Mouse (Mus musculus): Measurements from ENCODE around the gene Rgs5.

Rgs5 gene

DNA sequence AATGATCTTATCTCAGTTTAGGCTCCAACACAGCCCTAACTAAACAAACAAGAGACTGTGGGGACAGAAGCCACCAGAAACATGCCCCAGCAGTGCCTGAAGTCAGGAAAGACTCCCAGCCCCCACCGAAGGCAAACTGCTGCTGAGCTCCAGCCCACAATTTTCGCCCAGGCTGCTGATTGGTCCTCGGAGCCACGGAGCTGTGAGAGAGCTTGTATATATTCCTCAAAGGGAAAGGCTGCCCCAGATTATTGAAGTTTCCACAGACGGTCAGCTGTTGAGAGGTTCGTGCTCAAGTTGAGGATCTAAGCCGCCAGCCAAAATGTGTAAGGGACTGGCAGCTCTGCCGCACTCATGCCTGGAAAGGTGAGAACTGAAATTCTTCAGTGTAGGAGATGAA lies at the start of gene Rgs5:
Gene Rgs5 (plus strand): TSS at position 246 of the 400 bp plus-strand sequence.
- DNase-seq (ENCODE audit: low spot score in 2 of 2): no peak

DNA sequence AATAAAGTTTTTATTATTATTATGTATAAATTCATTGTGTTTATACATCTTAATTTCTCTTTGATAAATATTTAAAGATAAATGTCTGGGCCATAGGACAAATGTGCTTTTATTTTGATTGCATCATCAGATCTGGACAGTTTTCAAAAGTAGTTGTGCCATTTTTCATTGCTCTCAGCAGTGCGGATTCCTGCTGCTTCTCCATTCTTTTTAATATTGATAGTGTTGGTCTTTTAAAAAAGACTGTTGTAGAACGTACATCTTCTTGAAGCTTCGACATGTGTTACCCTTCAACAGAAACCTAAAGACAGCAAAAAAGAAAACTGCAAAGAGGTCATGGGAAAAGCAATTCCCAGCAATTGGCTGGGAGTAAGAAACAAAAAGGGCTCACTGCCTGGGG lies 49.1 kb upstream of the Rgs5 start:
- DNase-seq (ENCODE audit: low spot score in 2 of 2): no peak

DNA sequence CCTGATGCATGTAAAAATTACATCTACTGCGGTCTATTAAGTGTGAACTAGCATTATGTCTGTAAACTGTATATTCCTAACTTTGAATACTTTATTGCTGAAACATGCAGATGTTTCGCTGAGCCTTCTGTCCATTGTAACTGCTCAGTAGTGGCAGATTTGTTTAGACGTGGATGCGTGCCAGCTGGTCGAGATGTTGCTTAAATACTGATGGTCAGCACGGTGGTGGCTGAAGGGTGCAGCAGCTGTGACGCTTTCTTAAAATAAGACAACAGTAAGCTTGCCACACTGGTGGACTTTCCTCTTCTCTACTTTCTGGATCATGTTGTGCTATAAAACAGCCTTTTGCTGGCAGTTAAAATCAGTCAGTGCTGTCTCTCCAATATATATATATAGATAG lies 25.6 kb upstream of the Rgs5 start:
- no peak for DNase-seq (ENCODE audit: low spot score in 2 of 2)

DNA sequence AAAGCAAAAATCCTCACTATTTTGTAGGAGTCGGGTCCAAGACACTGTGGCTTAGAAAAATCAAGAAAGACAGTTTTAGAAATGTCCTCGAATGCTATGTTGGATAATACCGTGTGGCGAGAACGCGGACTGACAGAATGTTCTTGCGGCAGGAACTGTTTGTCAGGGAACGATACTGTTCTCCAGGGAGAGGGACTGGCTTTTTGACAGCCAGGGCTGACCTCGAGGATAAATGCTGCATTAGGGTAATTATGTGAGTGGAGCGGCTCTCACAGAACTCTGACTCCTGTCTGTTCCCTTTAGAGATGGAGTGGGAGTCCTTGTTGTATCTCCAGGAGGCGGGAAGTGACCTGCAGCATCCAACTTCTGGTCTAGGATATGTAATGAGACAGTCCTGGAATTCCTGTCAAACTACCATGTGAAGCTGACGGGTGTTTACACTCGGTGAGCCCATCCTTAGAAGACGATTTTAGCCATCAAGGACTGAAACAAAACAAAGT lies 18.0 kb upstream of the Rgs5 start:
- no peak for DNase-seq (ENCODE audit: low spot score in 2 of 2)

DNA sequence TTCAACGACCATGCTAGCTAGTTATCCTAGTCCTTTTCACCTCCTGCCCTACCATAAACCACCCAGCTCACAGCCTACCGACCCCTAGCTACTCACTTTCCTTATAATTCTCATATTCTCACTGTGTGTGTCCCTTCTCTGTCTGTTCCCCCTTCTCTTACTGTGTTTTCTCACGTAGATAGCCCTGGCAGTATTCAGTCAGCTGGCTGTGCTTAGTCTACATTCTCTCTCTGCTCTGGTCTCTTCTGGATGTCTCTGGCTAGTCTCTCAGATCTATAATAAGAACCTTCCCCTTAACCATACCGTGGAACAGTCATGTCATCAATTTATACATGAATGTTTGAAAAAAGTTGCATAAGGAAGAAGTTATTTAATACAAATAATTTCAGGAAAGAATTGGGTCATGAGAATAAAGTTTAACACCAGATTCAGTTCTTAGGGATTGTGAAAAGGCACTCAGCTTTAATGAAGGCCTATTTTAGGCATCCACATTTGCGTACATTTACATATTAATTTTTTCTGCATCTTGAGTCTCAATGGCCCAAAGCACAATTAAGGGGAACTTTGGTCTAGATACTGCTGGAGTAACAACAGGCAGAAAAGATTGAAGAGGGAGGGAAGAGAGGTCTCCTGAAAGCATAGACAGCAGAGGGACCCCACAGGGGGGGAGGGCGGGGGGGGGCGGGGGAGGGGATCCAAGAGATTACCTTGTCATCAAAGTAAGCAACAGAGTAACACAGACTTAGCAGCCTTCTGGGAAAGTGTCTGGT lies 10.2 kb upstream of the Rgs5 start:
- no peak for DNase-seq (ENCODE audit: low spot score in 2 of 2)

DNA sequence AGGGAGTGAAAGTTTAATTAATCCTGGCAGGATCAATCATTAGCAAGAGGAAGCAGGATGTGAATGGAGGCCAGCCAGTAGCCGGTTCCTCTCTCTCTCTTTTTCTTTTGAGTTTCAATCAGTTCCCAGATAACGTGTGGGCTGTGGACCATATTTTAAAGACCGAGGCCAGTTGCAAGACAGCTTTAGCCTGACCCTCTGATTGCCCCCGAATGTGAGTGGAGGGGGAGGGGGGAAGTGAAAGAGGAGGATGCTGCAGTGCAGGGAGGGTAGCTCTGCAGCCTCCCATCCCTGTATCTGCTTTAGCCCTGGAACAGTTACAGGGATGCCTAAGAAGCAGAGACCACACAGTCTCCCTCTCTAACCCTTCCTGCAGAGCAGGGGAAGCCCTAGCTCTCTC lies 4.2 kb downstream of the Rgs5 start:
- no peak for DNase-seq (ENCODE audit: low spot score in 2 of 2)

DNA sequence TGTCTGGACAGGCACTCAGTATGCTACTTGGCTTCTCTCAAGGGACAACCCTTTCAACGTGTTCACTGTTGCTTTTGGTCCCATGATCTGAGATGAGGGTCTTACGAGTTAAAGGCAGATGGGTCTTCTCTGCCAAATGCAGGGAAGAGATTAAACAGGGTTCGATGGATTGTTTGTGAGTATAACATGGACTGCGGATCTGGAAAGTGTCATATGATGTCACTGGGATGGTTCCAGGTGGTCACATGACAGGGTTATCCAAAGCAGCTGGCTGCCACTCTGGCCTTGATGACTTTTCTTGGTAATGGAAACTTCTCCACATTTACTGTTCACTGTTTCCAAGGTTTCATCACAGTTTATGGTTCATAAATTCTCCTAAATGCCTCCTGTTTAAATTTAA lies 12.0 kb downstream of the Rgs5 start:
- no peak for DNase-seq (ENCODE audit: low spot score in 2 of 2)

DNA sequence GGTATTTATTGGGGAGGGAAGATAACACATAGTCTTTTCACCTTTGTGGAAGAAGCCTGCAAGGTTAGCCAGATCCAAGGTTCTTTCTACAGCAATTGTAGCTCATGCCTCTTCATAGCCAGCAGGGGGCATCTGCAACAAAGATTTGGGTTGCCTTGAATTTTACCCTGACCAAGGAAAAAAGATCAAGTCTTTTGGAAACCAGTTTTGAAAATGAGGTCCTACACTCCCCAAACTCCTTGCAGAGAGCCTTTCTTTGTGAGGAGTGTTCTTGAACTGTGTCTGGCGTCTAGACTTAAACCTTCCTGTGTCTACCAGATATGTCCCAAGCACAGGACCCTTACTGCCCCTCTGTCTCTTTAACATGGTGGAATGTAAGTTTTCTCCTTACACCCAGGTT lies 15.4 kb downstream of the Rgs5 start:
- DNase-seq (ENCODE audit: low spot score in 2 of 2): no peak

DNA sequence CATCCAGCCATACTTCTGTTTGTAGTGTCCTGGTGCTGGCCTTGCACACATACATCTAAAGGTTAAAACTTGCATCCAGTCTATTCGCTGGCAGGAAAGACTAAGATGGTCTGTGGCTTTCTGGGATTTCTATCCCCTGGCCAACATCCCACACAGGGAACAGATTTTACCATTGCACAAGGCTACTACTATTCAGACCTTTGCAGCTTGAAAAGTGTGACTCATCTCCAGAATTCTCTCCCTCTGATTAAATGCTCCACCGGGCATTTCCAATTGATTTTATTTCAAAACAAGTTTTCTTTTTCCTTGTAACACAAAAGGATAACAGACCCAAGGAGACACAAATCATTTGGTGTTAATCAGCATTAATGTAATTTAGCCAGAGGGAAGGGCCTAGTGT lies 16.5 kb downstream of the Rgs5 start:
- DNase-seq (ENCODE audit: low spot score in 2 of 2): no peak

DNA sequence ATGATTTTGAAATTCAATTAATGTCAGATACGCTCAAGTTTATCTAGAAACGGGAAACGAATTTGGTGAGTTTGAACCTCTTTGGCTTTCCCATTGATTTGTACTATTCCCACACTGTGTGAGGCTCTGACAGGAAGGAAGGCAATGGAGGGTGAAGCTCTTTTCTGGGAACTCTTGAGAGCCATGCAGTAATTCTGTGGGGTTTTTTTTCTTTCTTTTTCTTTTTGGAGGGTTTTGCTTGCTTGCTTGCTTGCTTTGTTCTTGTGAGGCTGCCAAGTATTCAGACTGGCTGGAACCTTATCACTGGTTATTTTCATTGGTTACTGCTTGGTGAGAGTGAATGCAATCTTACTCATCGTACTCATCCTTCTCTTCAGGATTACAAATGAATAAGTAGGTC lies 17.0 kb downstream of the Rgs5 start:
- no peak for DNase-seq (ENCODE audit: low spot score in 2 of 2)

DNA sequence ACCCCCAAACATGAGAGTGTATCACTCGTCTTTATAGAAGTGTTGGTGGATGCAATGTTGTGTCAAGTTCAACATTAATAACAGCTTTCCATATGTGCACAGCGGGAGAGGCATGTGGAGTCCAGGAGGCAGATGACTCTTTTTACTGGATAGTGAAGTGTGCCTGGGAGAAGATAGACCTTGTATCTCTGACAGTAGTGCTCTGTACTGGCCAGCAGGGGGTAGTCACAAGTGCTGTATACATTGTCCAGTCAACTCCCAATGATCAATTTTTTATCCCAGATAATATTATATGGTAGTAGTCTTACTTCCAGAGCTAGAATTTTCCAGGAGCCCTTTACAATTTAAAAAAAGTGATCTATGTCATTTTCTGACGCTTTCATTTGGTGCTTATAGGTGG lies 18.8 kb downstream of the Rgs5 start:
- no peak for DNase-seq (ENCODE audit: low spot score in 2 of 2)

DNA sequence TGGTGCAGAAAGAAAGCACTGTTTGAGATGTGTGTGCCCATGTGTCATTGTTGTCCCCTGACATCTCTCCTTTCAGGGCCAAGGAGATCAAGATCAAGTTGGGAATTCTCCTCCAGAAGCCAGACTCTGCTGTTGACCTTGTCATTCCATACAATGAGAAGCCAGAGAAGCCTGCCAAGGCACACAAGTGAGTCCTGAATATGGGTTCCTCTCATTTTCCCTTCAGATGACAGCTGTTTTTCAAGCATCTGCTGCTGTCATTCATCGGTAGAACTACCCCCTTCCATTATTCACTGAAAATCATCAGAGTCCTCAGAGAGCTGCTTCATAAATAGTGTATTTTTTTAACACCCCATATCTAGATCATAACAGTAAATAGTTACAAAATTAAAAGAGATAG lies 21.4 kb downstream of the Rgs5 start:
- DNase-seq (ENCODE audit: low spot score in 2 of 2): no peak

DNA sequence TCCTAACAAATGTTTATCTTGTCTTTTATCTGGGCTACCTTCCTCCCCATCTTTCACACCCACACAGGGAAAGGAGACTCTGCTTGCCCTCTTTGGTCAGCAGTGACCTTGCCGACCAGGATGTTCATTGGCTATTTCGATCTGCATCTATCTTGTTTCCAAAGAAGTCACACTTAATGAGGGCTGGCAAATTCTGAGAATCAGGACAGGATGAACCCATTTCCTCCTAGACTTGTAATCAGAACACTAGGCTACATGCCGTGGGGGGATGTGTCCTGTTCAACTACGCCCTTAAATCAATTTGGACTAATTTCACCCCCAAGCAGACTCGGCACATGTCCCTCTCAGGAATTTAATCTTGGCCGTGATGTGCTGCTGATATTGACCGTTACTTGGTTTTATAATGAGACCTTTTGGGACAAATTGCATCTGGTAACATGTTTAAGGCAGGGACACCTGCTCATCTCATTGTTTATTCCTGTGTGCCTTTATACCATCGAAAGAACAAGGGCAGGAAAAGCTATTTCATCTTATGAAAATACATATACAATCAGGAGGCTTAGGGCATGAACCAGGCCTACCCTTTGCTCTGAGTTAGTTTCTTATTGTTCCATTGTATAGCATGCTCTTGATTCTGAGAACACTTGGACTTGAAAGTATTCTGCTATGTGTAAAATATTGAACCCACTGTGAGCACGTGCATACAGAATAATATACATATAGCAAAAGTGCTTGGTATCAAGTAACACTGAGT lies 25.3 kb downstream of the Rgs5 start:
- no peak for DNase-seq (ENCODE audit: low spot score in 2 of 2)

DNA sequence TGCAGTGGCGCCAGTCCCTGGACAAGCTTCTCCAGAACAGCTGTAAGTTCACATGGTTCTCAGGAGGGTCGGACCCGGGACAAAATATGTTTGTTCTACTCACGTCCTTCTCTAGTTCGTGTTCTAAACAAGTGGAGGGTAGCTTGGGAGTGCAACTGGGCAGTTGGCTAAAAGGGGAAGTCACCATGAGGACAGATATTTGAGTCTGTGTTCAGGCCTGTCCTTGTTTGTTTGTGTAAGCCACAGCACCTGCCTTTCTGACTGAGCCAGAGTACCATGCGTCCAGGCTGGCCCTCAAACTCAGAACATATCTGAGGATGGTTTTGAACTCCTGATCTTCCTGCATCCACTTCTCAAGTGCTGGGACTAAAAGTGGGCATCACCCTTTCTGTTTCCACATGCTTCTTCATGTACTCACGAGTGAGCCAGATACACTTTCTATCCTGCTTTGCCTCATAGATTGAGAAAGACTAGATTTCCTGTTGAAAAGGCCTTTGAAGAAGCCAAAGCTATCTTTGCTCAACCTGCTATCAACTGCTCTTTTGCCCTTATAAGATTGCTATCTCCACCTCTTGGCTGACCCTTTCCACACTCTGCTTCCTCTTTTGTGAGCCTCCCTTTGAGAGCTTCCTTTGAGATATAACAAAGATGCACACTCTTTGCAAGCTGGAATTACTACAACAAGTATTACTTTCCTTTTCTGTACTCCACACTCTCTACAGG lies 27.6 kb downstream of the Rgs5 start:
- no peak for DNase-seq (ENCODE audit: low spot score in 2 of 2)

DNA sequence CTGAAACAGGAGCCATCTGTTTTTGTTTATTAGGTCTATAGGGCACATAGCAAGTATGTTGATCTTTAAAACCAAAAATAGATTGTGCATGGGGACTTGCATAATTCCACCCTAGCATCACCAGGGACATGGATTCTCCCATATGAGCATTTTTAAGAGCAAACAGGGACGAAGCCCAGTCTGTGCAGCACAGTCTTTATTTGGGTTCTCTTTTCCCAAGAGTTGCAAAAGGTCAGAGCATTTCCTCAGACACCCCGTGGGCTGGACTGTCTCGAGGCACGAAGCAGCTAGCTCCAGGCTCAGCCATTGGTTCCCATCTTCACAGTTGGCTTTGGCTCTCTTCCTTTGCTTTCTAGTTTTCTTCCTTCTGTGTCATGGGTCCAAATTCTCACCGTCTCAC lies 30.0 kb downstream of the Rgs5 start:
- DNase-seq (ENCODE audit: low spot score in 2 of 2): no peak

DNA sequence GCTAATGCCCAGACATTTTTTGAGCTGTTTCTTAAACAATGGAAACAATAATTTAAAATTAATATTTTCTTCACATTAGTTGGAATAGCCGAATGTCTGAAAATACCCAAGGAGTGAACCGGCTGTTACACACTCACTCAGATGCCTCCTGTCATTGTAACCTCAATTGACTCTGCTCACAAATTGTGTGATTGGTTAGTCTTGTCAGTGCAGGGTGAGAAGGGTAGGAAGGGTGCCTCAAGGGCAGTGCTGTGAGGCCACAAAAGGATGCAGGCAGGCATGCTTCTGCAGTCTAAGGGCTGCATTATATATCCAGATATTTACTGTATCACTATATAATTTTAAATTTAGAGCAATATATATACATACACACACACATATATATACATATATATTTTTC lies 37.7 kb downstream of the Rgs5 start:
- no peak for DNase-seq (ENCODE audit: low spot score in 2 of 2)

DNA sequence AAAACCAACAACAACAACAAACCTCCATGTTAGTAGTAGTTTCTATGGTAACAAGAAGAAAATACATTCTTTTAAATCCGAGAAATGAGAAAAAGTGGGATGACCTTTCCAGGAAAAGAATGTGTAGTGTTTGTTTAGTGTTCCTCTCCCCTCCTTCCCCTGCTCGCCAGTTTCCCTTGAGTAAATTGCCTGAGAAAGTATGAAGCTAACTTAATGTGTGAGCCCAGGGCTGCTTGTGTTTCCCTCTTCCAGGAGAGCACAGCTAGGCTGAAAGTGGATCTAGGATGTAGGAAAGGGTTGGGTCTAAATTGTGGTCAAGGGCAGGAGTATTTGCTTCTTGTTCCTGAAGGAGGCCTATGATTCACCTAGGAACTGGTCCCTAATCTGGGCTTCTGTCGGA lies 38.2 kb downstream of the Rgs5 start:
- DNase-seq (ENCODE audit: low spot score in 2 of 2): no peak

DNA sequence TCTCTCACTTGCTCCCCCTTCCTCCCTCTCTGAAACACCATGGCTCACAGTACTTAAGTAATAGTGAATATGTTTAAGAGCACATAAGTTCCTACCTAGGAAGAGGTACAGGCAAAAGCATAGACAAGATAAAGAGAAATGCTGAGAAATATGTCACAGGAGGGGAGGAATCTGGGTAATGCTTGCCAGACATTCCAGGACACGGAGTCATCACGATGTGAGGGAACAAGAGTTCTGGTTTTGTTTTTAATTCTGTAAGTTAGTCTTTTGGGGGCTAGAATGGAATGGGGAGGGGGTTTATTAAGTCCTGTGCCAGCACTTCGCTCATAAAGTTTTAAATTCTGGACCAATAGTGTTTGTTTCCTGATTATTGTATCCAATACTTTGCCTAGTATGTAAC lies 40.1 kb downstream of the Rgs5 start:
- DNase-seq (ENCODE audit: low spot score in 2 of 2): no peak

DNA sequence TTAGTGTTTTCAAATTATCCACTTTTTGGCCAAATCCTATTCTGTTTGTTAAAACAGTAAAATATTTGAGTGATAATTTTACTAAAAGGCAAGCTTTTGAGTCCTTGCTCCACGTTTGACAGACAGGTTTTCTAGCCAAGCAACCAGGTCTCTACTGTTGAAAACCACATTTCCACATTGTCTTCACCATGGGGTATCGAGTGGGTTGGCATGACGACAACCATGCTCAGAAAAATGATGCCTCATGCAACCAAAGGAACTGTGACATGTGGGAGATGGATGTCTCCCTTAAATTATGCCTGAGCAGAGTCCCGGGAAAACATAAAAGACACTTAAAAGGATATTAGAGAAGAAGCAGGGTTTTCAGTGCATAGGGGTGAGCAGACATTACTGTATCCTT lies 41.9 kb downstream of the Rgs5 start:
- DNase-seq (ENCODE audit: low spot score in 2 of 2): no peak

DNA sequence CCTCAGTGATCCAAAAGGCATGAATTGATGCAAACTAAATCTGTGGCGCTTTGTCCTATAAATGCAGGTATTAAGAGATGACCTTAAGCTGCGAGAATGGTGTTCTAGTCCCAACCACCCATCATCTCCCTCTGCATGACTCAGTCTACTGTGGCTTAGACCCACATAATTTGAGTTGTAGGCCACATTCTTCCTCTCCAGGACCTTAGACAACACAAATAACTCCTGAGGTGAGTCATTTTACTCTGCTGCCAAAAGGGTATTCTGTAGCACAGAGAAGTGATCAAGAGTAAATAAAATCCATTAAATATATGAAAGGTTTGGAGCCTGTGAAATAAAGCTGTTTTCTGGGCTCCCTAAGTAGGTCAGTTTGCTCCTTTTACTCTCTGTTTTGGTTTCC lies 43.9 kb downstream of the Rgs5 start:
- no peak for DNase-seq (ENCODE audit: low spot score in 2 of 2)

DNA sequence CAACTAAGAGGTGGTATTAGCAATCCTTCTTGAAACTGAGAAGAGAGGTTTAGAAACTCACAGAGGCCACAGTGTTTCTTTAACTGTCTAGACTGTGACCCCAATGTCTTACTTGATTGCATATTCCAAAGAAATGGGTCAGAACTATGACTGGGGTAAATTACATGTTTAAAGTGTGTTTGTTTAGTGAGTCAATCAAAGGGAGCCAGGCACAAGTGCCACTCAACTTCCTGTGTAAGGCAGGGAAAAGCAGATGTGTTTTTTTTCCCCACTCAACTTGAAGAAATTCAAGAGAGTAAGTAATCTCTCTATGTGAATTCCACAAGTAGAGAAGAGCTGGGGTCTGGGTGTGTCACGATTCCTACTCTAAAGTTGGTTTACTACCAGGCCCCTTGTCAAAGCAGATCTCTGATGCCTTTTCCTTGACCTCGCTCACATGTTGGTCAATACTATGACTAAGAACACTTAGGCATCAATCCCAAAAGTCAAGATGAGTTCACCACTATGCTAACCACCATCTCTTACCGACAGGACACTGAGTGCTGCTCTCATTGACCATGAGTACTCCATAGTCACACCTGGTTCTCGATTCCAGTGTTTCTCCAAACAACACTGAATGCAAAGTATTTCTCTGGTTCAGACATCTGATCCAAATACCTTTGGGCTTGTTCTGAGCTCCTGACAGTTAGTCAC lies 49.2 kb downstream of the Rgs5 start:
- DNase-seq (ENCODE audit: low spot score in 2 of 2): no peak

DNA sequence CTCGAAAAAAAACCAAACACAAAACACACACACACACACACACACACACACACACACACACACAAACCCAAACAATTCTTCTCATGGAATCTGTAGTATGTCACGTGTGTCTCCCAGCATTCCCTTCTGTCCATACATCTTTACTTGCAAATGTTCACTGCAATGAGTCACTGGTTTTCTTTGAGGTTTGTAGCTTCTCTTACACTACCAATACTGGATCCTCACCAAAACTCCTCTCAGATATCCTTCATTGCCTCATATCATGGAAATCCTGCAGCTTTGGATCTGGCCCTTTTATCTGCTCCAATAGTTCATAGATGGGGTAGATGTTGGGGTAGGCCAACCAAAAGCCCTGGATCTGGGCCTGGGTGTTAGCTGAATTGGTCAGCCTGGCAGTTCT lies 66.5 kb downstream of the Rgs5 start:
- no peak for DNase-seq (ENCODE audit: low spot score in 2 of 2)

Data from spleen, postnatal 14 days (tissue).